Mouse (Mus musculus): Measurements from ENCODE around the gene Olfr90.

GRCm38 (mm10) chr17:37065993-37066392 lies 22.3 kb downstream of the Olfr90 start:
- no peak for TF ChIP-seq CTCF (IDR thresholded peaks at IDR 0.05; ENCODE audit: extremely low read depth, insufficient read length, insufficient replicate concordance, low read depth, low read length)
- no peak for TF ChIP-seq POLR2A (IDR thresholded peaks at IDR 0.05; ENCODE audit: low read depth, low read length)

Data from small intestine, adult 2 months (tissue).